Mouse (Mus musculus): ENCODE data around the gene Cnbd2. TPM values are rescaled to one million over a fixed set of nuclear protein-coding genes. Genes with fewer than 3 reads are reported as not detected.
A peak's percentile ranks its signal among the peaks of the same experiment; 100 is the strongest.
"Not testable (repeated sequence)": the region's sequence is repeated elsewhere in the genome, so short reads cannot be mapped to it uniquely, and the experiment has no call there.

The Cnbd2 gene
- polyA plus RNA-seq, 1 experiment from 2014 or later: 4.4 TPM

DNA sequence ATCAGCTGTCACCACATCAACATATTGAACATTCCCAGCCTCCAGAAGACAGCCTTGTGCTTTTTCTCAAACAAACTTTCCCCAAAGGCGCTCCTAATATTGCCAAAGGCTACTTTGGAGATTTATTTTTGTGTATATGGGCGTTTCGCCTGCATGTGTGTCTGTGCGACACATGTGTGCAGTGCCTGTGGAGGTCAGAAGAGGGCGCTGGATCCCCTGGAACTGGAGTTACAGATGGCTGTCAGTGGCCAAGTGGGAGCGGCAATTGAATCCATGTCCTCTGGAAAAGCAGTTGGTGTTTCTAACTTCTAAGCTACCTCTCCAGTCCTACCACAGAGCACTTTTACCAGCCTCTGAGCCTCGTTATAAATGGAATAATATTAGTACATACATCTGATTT lies 39.1 kb downstream of the Cnbd2 start:
- no peak overlapping the region for H3K27ac ChIP-seq
- no peak overlapping the region for H3K9ac ChIP-seq
- H3K4me2 ChIP-seq (replicated peaks): no peak overlapping the region
- H3K36me3 ChIP-seq: no peaks in the 10 kb centered on the region
- ATAC-seq (ENCODE audit: low FRiP score, low read depth): no peak
- no peak overlapping the region for H3K4me3 ChIP-seq
- 79% methylated on average over 7 of the region's 7 CpGs for WGBS
- no peaks in the 10 kb centered on the region for H3K27me3 ChIP-seq
- no peaks in the 10 kb centered on the region for H3K4me1 ChIP-seq
- no peaks in the 10 kb centered on the region for H3K9me3 ChIP-seq

GRCm38 (mm10) chr2:156352413-156353165 lies 40.5 kb downstream of the Cnbd2 start:
- H3K36me3 ChIP-seq: no peaks in the 10 kb centered on the region
- no peak overlapping the region for H3K27ac ChIP-seq
- ATAC-seq (ENCODE audit: low FRiP score, low read depth): no peak
- no peaks in the 10 kb centered on the region for H3K27me3 ChIP-seq
- no peak overlapping the region for H3K4me2 ChIP-seq (replicated peaks)
- no peak overlapping the region for H3K9ac ChIP-seq
- WGBS: 82% methylated on average over 8 of the region's 8 CpGs
- H3K9me3 ChIP-seq: no peaks in the 10 kb centered on the region
- H3K4me3 ChIP-seq: no peak overlapping the region
- no peaks in the 10 kb centered on the region for H3K4me1 ChIP-seq

- no peaks in the 10 kb centered on the region for H3K27me3 ChIP-seq
- H3K9ac ChIP-seq: no peak overlapping the region
- 43% methylated on average over 7 of the region's 7 CpGs for WGBS
- H3K4me3 ChIP-seq: no peak overlapping the region
- H3K9me3 ChIP-seq: no peaks in the 10 kb centered on the region
- no peak overlapping the region for H3K4me2 ChIP-seq (replicated peaks)
- no peaks in the 10 kb centered on the region for H3K36me3 ChIP-seq
- H3K27ac ChIP-seq: no peak overlapping the region
- ATAC-seq (ENCODE audit: low FRiP score, low read depth): no peak
- H3K4me1 ChIP-seq: no peaks in the 10 kb centered on the region
Observed at GRCm38 (mm10) chr2:156353265-156353692, 41.2 kb downstream of the Cnbd2 start.

DNA sequence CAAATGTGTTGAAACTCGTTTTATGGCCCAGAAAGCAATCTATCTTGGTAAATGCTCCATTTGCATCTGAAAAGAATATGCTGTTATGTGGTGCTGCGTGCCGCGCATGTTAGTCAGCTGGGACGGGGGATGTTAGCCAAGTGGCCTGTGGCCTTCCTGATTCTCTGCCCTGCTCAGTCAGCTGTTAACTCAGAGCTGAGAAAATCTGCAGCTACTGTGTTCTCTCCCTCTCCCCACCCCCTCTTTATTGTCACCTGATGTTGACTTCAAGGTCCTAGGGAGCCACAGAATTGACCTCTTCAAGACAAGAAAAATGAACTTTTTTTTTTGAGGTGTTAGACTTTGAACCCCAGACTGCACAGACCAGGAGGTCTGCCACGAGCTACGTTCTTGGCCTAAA lies 43.9 kb downstream of the Cnbd2 start:
- Histone ChIP-seq H3K4me2 (replicated peaks) (no peak overlapping the region), H3K27ac (no peak overlapping the region), H3K36me3 (no peaks in the 10 kb centered on the region), H3K9ac (no peak overlapping the region), H3K27me3 (no peaks in the 10 kb centered on the region), H3K9me3 (no peaks in the 10 kb centered on the region), H3K4me3 (no peak overlapping the region), H3K4me1 (no peaks in the 10 kb centered on the region)
- WGBS: 68% methylated on average over 7 of the region's 7 CpGs
- ATAC-seq (ENCODE audit: low FRiP score, low read depth): no peak

GRCm38 (mm10) chr2:156368465-156368864 lies 56.4 kb downstream of the Cnbd2 start:
- Histone ChIP-seq H3K27ac (no peak overlapping the region), H3K27me3 (peaks cover 6% of the 10 kb centered on the region; the same call in 1 of the 2 replicates), H3K36me3 (no peaks in the 10 kb centered on the region), H3K9me3 (no peaks in the 10 kb centered on the region), H3K9ac (no peak overlapping the region), H3K4me1 (no peaks in the 10 kb centered on the region), H3K4me3 (no peak overlapping the region), H3K4me2 (replicated peaks) (no peak overlapping the region)
- WGBS: 77% methylated on average over 3 of the region's 3 CpGs
- no peak for ATAC-seq (ENCODE audit: low FRiP score, low read depth)

- 77% methylated on average over 7 of the region's 7 CpGs for WGBS
- Histone ChIP-seq H3K4me2 (replicated peaks) (no peak overlapping the region), H3K4me1 (no peaks in the 10 kb centered on the region), H3K9me3 (no peaks in the 10 kb centered on the region), H3K4me3 (no peak overlapping the region), H3K9ac (no peak overlapping the region), H3K36me3 (no peaks in the 10 kb centered on the region), H3K27ac (no peak overlapping the region), H3K27me3 (no peaks in the 10 kb centered on the region)
- no peak for ATAC-seq (ENCODE audit: low FRiP score, low read depth)
Observed at GRCm38 (mm10) chr2:156370896-156371295, 58.8 kb downstream of the Cnbd2 start.

- H3K9ac ChIP-seq: no peak overlapping the region
- no peak overlapping the region for H3K4me2 ChIP-seq (replicated peaks)
- no peaks in the 10 kb centered on the region for H3K27me3 ChIP-seq
- no peaks in the 10 kb centered on the region for H3K36me3 ChIP-seq
- no peaks in the 10 kb centered on the region for H3K4me1 ChIP-seq
- no peak overlapping the region for H3K4me3 ChIP-seq
- H3K27ac ChIP-seq: no peak overlapping the region
- no peaks in the 10 kb centered on the region for H3K9me3 ChIP-seq
- ATAC-seq (ENCODE audit: low FRiP score, low read depth): no peak
- WGBS: 83% methylated on average over 7 of the region's 7 CpGs
Observed at GRCm38 (mm10) chr2:156376956-156377355, 64.9 kb downstream of the Cnbd2 start.

GRCm38 (mm10) chr2:156379929-156380328 lies 67.8 kb downstream of the Cnbd2 start:
- H3K36me3 ChIP-seq: peaks cover 5% of the 10 kb centered on the region; the same call in 1 of the 2 replicates
- no peak for ATAC-seq (ENCODE audit: low FRiP score, low read depth)
- H3K27ac ChIP-seq: no peak overlapping the region
- H3K4me2 ChIP-seq (replicated peaks): no peak overlapping the region
- H3K4me1 ChIP-seq: no peaks in the 10 kb centered on the region
- H3K4me3 ChIP-seq: no peak overlapping the region
- WGBS: 83% methylated on average over 10 of the region's 10 CpGs
- H3K9ac ChIP-seq: no peak overlapping the region
- H3K27me3 ChIP-seq: no peaks in the 10 kb centered on the region
- H3K9me3 ChIP-seq: peaks cover 5% of the 10 kb centered on the region; the same call in 1 of the 2 replicates

DNA sequence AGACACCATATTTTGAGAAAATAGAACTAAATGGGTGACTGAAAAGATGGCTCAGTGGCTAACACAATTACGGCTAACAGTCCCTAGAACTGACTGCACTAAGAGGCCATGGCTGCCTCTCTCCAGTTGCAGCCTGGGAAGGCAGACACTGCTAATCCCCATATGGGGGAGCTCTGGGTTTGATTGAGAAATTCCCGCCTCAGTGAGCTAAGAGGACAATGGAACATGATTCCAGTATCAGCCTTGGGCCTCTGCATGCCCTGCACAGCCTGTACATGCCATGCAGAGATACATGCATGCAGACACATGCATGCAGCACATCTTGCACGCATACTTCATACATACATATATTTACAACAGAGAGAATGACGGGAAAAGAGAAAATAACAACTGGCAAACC lies 69.3 kb downstream of the Cnbd2 start:
- H3K27ac ChIP-seq: no peak overlapping the region
- no peak overlapping the region for H3K9ac ChIP-seq
- H3K4me3 ChIP-seq: no peak overlapping the region
- H3K4me1 ChIP-seq: no peaks in the 10 kb centered on the region
- ATAC-seq (ENCODE audit: low FRiP score, low read depth): no peak
- H3K4me2 ChIP-seq (replicated peaks): no peak overlapping the region
- peaks cover 5% of the 10 kb centered on the region; the same call in 1 of the 2 replicates for H3K36me3 ChIP-seq
- H3K27me3 ChIP-seq: no peaks in the 10 kb centered on the region
- peaks cover 5% of the 10 kb centered on the region; the same call in 1 of the 2 replicates for H3K9me3 ChIP-seq
- WGBS: 71% methylated on average over 4 of the region's 4 CpGs

- H3K27ac ChIP-seq, H3K27me3 ChIP-seq, H3K36me3 ChIP-seq, H3K4me1 ChIP-seq, H3K9me3 ChIP-seq: not testable (repeated sequence)
- Histone ChIP-seq H3K9ac (0 out of 2 replicates have a peak overlapping the region, but pooled peaks have one; percentile 56), H3K4me2 (replicated peaks) (peak overlapping the region; percentile 41), H3K4me3 (peak overlapping the region; percentile 40)
- peak; percentile 92 for ATAC-seq (ENCODE audit: low FRiP score, low read depth)
- WGBS: 0% methylated on average over 6 of the region's 63 CpGs
Observed at GRCm38 (mm10) chr2:156392461-156393154, 80.5 kb downstream of the Cnbd2 start.

- H3K27ac ChIP-seq: no peak overlapping the region; the same call in 1 of the 2 replicates
- WGBS: 62% methylated on average over 5 of the region's 5 CpGs
- H3K4me3 ChIP-seq: peak overlapping the region; percentile 40
- H3K4me1 ChIP-seq: peaks cover 5% of the 10 kb centered on the region; the same call in 1 of the 2 replicates
- ATAC-seq (ENCODE audit: low FRiP score, low read depth): no peak
- no peaks in the 10 kb centered on the region for H3K9me3 ChIP-seq
- no peak overlapping the region for H3K9ac ChIP-seq
- H3K4me2 ChIP-seq (replicated peaks): peak overlapping the region; percentile 41
- H3K36me3 ChIP-seq: no peaks in the 10 kb centered on the region
- no peaks in the 10 kb centered on the region for H3K27me3 ChIP-seq
Observed at GRCm38 (mm10) chr2:156393155-156393828, 81.2 kb downstream of the Cnbd2 start.

DNA sequence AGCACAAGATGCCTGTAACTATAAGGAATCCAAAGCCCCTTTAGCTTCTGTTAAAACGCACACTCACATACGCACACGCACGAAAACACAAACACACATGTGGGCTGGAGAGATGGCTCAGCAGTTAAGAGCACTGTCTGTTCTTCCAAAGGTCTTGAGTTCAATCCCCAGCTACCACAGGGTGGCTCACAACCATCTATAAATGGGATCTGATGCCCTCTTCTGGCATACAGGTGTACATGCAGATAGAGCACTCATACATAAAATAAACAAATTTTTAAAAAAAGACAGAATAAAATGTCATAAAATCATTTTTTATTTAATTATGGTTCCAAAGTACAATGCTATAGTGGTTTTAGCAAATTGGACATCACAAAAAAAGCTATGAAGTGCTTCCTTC lies 82.2 kb downstream of the Cnbd2 start:
- Histone ChIP-seq H3K9ac (no peak overlapping the region), H3K9me3 (no peaks in the 10 kb centered on the region), H3K4me1 (peaks cover 5% of the 10 kb centered on the region; the same call in 1 of the 2 replicates), H3K36me3 (no peaks in the 10 kb centered on the region), H3K4me3 (no peak overlapping the region), H3K27me3 (no peaks in the 10 kb centered on the region), H3K4me2 (replicated peaks) (no peak overlapping the region), H3K27ac (no peak overlapping the region)
- WGBS: 93% methylated on average over 4 of the region's 4 CpGs
- ATAC-seq (ENCODE audit: low FRiP score, low read depth): no peak
